Mouse (Mus musculus) thymus, postnatal 14 days (tissue): ENCODE results near the gene Scyl3.

Experiments used
- DNase-seq: peaks from one replicate; pipeline ENCODE4 v3.0.0; 2021

The Scyl3 gene

DNA sequence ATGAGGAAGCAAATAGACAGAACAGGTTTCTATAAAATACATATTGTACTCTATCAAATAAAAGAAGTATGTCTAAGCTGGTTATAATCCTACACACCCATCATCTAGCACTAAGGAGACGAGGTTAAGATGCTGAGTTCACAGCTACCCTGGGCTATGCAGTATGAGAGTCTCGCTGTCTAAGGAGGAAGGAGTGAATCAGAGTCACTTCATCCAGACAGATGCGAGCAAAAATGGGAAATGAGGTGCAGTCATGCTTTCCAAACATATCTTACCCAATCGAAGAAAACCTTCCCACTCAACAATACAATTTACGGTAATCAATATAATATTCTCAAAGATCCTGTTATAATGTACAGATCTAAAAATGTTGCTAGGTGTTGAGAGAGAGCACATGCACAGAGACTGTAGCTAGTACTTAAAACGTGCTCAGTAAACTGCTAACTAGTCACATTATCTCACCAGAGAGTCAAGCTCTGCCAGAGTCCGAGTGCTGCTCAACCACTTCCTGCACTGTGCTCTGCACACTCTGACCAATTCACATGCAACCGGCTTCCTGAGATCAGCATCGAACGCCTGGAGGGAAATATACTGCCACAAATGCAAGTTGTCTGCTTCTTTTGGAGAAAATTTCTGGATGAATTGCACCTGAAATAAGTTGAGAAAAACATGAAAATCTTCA is 35.2 kb downstream of the Scyl3 start:
- DNase-seq = no peak

DNA sequence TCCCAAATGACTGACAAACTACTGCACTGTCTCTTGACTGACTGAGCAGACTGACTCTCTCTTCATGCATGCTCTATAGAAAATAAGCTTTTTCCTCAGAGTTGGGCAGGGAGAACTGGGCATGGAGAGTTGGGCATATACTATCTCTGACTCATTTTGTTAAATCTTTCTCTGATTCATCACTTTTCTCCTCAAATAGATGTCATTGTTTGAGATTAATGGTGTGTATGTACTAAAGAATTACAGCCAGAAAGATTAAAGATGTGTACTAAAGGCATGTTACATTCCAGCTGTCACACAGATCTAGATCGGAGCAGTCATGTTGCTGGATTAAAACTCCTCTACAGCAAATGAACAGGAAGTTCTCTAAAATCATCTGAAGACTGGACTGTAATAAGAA is 45.6 kb downstream of the Scyl3 start:
- no peak for DNase-seq

DNA sequence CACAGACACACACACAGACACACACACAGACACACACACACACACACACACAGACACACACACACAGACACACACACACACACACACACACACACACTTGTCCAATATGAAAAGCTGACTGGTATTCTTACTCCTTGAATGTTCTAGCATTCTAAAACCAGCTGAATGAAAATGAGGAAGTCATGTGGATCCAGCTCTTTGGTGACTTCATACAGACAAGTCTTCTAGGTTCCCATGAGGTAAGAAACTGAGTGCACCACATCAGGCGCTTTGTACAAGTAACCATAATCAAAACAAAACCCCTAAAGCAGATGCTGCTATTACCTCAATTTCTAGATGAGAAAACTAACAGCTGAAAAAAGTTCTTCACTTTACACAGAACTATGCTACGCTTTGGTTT is 46.2 kb downstream of the Scyl3 start:
- DNase-seq = no peak

DNA sequence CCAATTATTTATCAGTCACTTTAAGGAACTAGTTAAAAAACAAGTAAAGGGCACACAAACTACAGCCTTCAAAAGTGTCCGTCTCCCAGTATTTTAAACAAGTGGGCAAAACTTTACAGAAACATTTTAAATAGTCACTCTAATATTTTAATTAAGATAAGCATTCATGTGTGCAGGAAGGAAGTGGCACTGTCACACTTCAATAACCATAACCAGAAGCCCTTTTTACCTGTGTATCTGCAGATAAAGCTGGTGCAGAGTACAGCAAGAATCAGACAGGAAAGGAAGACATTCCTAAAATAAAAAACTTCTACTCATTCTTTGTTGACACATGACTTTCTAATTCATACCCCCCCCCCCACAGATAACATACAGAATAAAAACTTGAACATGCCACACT is 47.6 kb downstream of the Scyl3 start:
- DNase-seq = no peak

DNA sequence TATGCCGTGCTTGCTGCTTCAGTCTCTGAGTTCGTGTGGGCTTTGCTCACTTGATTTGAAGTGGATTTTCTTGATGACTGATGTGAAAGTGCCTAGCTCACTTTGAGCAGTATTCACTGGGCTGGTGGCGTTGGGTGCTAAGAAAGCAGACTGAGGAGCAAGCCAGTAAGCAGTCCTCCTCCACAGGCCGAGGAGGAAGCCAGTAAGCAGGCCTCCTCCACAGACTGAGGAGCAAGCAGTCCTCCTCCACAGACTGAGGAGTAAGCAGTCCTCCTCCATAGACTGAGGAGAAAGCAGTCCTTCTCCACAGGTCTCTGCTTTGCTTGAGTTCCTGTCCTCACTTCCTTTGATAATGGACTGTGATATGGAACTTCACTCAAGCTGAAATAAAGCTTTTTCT is 63.5 kb downstream of the Scyl3 start:
- DNase-seq = no peak

DNA sequence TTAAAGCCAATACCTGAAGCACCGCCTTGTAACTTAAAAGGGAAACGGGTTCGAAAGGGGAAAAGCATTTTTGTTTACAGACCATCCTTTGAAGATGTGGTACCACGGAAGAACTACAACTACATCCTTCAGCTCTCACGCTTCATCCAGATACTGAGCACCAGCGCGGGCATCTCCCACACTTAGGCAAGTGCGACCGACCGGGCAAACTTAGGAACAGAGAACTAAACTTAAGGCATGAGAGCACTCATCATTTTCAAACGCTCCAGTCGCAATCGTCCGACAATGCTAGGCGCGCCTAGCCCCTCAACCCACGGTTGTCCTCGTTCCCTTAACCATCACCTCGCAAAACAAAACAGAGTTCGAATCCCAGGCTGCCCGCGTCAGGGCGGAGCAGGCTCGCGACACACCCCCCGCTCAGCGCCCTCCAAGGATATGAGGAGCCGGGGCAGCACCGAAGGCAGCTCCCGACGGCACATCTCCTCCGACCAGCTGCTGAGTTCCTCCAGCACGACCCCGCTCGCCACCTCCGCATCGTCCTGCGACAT is 65.3 kb downstream of the Scyl3 start:
- DNase-seq = no peak

DNA sequence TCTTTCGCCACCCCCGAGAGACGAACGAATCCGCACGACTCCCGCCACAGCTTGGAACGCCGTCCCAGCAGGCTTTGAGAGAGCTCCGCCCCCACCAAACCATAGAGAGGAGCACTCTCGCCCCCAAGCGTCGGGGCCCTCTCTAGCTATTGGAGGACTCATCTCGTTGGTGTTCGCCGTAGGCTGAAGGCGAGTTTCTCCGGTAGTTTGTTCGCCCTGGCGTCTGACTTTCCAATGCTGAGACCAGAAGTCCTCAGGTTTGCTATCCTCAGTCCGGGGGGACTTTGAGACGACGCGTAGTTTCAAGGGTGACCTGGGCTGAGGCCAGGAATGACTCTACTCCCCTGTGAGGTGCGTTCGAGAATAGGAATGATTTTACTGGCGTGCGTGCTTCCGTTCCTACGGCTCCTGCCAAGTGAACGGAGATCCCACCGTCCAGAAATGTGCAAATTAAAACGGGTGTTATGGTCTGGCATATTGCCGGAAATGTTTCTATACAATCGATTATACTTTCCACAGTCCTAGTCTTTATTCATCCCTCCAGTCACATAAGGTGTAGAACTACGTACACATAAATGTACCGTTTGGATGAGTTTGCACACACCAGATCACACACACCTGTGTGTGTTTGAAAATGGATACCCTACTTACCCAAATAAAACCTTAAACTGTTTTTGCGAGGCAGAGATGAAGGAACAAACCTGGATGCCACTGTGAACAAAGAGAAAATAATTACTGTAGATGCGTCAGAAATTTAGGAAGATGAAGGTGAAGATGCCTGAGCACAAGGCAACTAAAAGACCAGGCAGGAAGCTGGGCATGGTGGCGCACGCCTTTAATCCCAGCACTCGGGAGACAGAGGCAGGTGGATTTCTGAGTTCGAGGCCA is 66.1 kb downstream of the Scyl3 start, which contains the start of the genes BC055324 and Mettl18:
TSS of gene BC055324 (minus strand) at position 76 of the 888 bp plus-strand sequence.
TSS of gene Mettl18 (plus strand) at position 169 of the 888 bp plus-strand sequence.
- DNase-seq = peak; percentile 92

DNA sequence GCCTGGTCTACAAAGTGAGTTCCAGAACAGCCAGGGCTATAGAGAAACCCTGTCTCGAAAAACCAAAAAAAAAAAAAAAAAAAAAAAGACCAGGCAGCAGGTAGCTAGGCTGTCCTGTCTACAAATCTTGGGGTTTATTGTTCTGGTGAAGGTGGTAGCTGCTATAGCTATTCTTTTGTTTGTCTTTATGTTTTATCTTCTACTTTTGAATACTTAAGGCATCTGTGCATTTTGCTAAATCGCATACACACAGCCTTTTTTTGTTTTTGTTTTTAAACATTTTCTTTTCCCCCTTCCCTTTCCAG is 66.7 kb downstream of the Scyl3 start:
- no peak for DNase-seq

DNA sequence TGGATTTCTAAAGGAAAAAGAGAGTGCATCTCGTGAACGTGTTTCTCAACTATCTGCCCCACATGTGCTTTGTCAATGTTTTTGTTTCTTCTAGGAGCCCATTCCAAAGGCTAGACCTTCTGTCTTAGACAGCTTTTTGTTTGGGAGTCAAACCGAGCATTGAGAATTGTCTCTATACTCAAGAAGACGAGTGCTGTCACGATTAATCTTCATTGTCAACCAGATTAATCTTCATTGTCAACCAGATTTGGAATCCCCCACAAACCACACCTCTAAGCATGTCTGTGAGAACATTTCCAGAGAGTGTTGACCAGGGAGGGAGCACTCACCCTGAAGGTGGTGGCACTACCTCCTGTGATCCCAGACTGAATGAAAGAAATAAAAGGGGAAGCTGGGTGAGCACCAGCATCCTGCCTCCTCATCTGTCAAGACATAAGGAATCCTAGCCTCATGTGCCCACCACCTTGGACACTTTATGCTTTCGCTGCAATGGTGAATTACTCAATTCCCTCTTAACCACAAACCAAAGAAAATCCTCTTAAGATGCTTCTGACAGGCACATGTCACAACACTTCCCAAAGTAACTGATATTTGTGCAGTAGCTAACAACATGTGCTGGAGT is 73.0 kb downstream of the Scyl3 start:
- DNase-seq = no peak

DNA sequence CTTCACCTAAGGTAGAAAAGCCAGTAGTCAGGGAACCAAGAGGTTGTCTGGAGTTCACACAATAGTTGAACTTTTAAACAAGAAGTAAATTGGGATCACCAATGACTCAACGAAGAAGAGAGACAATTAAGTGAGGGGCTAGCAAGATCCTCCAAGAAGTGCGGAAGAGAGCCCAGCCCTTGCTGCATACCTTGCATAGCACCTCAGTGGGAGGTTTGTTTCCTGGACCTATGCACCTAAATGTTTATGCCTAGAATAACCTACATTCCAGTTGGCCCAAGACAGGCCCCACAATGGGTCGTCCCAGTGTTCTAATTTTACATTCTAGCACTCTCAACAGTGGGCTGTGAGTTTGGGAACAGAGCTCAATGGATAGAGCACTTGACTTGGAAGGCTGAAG is 75.4 kb downstream of the Scyl3 start:
- no peak for DNase-seq
